Mouse (Mus musculus): Measurements from ENCODE around the gene Wee1. TPM values are rescaled to one million over a fixed set of nuclear protein-coding genes. Genes with fewer than 3 reads are reported as not detected.

Wee1 gene
- 35.6 and 38.4 TPM in 2 replicates for polyA plus RNA-seq (2014; fragmentation: Nextera tagmentation; extraction: Ambion mirVana)

DNA sequence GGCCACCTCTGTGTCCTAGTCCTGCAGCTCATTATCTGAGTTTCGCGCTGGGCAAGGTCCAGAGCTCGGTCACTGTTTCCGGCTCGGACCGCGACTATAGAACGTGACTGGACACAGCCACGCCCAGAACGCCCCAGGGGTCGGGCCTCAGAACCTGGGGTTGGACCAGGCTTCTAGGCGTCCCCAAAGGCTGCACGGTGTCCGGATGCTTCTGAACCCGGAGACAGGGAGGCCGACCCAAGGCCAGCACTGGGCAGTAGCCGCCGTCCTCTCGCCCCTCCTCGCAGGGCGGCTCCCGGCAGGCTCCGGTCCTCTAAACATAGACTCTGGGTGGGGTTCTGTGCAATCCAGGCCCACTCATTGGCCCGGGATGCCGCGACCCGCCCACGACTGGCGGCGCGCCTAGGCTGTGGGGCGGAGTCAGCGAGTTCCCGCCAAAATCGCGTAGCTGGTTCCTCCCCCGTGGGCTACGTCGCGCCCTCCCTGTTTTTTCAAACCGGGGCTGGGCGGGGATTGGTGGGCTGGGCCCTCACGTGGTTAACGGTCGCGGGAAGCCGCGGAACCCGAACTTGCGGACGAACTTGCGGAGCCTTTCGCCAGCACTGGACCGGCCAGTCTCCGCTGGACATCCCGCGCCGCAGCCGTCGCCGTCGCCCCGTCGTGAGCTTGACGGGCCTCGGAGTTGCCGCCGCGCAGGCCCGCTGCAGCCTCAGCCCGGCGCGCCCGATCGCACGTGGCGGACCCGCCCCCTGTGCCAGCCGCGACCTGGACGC is at the start of gene Wee1:
Gene Wee1 (plus strand): TSS at position 531 of the 773 bp plus-strand sequence.
- Histone ChIP-seq H3K27ac (replicated peaks; ENCODE audit: low read depth, low read length) (peak within 1 kb of the TSS; percentile 95), H3K4me3 (ENCODE audit: low read depth, low read length) (peak within 1 kb of the TSS; percentile 97), H3K4me1 (ENCODE audit: control insufficient read depth, insufficient read depth, low read length) (peaks cover 7% of the 10 kb centered on the region; the same call in 1 of the 2 replicates), H3K9ac (ENCODE audit: low read length) (peak within 1 kb of the TSS; percentile 95), H3K36me3 (ENCODE audit: control insufficient read depth, insufficient read depth, low read length) (peaks cover 2% of the 10 kb centered on the region; the same call in 1 of the 2 replicates), H3K27me3 (ENCODE audit: control insufficient read depth, insufficient read depth, low read length) (no peaks in the 10 kb centered on the region), H3K9me3 (ENCODE audit: control insufficient read depth, low read length) (no peaks in the 10 kb centered on the region), H3K4me2 (ENCODE audit: low read depth, severe bottlenecking) (peak within 1 kb of the TSS; percentile 72)
- DNase-seq (ENCODE audit: low spot score) (peak; percentile 99), ATAC-seq (ENCODE audit: insufficient number of reproducible peaks, low FRiP score, low TSS enrichment, low read depth) (peak; percentile 99)
- WGBS: under 1% methylated on average over 81 of the region's 81 CpGs

DNA sequence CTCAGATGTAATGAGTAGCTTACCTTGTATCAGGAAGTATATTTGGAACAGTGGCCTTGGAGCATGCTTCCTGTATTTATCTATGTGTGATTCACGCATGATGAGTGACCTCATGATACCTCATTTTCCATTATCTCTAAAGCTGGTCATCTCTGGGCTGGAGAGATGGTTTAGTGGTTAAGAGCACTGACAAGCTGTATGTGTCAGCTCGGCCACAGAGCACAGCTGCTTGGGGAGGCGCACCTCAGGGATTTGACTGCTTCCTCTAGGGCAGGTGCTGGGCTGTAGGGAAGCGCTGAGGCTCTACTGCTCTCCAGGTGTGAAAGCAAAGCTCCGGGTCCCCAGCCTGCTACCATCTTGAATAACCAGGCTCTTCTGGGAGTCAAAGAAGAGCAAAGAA is 43.7 kb upstream of the Wee1 start:
- Histone ChIP-seq H3K4me1 (ENCODE audit: control insufficient read depth, insufficient read depth, low read length) (no peaks in the 10 kb centered on the region), H3K27ac (replicated peaks; ENCODE audit: low read depth, low read length) (no peak overlapping the region), H3K36me3 (ENCODE audit: control insufficient read depth, insufficient read depth, low read length) (peaks cover 28% of the 10 kb centered on the region), H3K4me2 (ENCODE audit: low read depth, severe bottlenecking) (no peak overlapping the region), H3K4me3 (ENCODE audit: low read depth, low read length) (no peak overlapping the region), H3K27me3 (ENCODE audit: control insufficient read depth, insufficient read depth, low read length) (no peaks in the 10 kb centered on the region), H3K9ac (ENCODE audit: low read length) (no peak overlapping the region), H3K9me3 (ENCODE audit: control insufficient read depth, low read length) (no peaks in the 10 kb centered on the region)
- WGBS: 95% methylated on average over 5 of the region's 5 CpGs
- ATAC-seq (ENCODE audit: insufficient number of reproducible peaks, low FRiP score, low TSS enrichment, low read depth): no peak
- DNase-seq (ENCODE audit: low spot score): no peak

DNA sequence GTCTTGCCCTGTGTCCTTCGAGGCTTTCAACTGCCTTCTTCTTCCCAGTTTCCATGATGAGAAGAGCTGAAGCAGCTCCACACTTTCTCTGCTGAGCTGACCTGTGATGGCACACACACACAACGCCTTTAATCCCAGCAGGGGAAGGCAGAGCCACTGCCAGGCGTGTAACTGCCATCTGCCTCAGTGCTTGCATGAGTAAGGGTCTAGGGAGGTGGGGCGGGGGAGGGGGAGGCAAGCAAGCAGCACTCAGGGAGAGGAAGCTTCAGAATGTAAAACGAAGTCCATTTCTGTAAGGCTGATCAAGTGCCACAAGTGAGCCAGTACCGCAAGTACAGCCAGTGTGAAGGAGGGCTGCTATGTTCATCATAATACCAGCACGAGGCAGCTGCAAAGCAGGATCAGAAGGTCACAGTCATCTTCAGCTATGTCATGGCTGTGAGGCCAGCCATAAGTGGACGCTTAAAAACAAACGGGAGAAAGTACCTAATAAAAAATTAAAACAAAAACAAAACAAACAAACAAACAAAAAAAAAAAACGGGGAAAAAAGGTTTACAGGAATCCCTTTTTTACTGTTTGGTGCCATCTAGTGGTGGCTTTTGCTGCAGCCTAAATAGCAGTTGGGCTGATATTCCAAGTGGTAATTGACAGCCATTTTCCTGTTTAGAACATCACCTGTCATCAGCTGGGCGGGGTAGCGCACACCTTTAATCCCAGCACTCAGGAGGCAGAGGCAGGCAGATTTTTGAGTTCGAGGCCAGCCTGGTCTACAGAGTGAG is 38.3 kb upstream of the Wee1 start:
- Histone ChIP-seq H3K27ac (replicated peaks; ENCODE audit: low read depth, low read length) (no peak overlapping the region), H3K4me3 (ENCODE audit: low read depth, low read length) (no peak overlapping the region), H3K27me3 (ENCODE audit: control insufficient read depth, insufficient read depth, low read length) (no peaks in the 10 kb centered on the region), H3K4me1 (ENCODE audit: control insufficient read depth, insufficient read depth, low read length) (no peaks in the 10 kb centered on the region), H3K9ac (ENCODE audit: low read length) (no peak overlapping the region), H3K4me2 (ENCODE audit: low read depth, severe bottlenecking) (no peak overlapping the region), H3K36me3 (ENCODE audit: control insufficient read depth, insufficient read depth, low read length) (peaks cover 41% of the 10 kb centered on the region), H3K9me3 (ENCODE audit: control insufficient read depth, low read length) (no peaks in the 10 kb centered on the region)
- no peak for ATAC-seq (ENCODE audit: insufficient number of reproducible peaks, low FRiP score, low TSS enrichment, low read depth)
- peak; percentile 60 for DNase-seq (ENCODE audit: low spot score)
- 72% methylated on average over 13 of the region's 13 CpGs for WGBS

DNA sequence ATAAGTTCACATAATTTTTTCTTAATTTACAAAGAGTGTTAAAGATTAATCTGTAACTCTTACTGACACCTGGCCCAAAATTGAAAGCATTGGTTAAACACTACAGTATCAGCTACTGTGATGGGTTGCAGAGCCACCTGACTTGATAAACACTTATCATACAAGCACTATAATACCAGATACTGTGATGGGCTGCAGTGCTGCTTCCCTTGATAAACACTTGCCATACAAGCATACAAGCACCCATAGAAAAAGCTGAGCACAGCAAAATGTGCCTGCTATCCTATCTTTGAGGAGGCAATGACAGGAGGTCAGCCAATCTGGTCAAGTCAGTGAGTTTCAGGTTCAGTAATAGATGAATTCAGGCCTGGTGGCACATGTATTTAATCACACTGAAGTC is 36.6 kb upstream of the Wee1 start:
- Histone ChIP-seq H3K9ac (ENCODE audit: low read length) (no peak overlapping the region), H3K36me3 (ENCODE audit: control insufficient read depth, insufficient read depth, low read length) (peaks cover 34% of the 10 kb centered on the region), H3K4me2 (ENCODE audit: low read depth, severe bottlenecking) (no peak overlapping the region), H3K4me3 (ENCODE audit: low read depth, low read length) (no peak overlapping the region), H3K27ac (replicated peaks; ENCODE audit: low read depth, low read length) (no peak overlapping the region), H3K9me3 (ENCODE audit: control insufficient read depth, low read length) (no peaks in the 10 kb centered on the region), H3K4me1 (ENCODE audit: control insufficient read depth, insufficient read depth, low read length) (no peaks in the 10 kb centered on the region), H3K27me3 (ENCODE audit: control insufficient read depth, insufficient read depth, low read length) (no peaks in the 10 kb centered on the region)
- no peak for ATAC-seq (ENCODE audit: insufficient number of reproducible peaks, low FRiP score, low TSS enrichment, low read depth)
- no peak for DNase-seq (ENCODE audit: low spot score)

DNA sequence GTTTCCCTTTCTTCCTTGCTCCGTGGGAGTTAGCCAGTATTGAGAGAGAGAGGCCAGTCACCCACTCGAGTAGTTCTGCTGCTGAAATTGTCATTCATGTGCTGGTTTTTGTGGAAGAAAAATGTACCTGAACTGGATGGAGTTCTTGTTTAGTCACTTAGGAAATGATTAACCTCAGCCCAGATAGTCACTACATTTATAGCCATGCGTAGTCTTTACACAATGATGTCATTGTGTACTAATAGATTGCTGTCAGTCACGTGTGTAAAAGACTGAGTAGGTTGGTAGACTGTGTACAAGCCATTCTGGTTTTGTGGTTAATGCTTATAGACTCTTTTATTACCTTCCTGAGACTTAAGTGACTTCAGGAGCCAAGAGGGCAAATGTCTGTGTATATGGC is 33.9 kb upstream of the Wee1 start:
- H3K4me2 ChIP-seq (ENCODE audit: low read depth, severe bottlenecking): no peak overlapping the region
- no peak overlapping the region for H3K27ac ChIP-seq (replicated peaks; ENCODE audit: low read depth, low read length)
- peaks cover 30% of the 10 kb centered on the region for H3K36me3 ChIP-seq (ENCODE audit: control insufficient read depth, insufficient read depth, low read length)
- no peaks in the 10 kb centered on the region for H3K9me3 ChIP-seq (ENCODE audit: control insufficient read depth, low read length)
- no peak for ATAC-seq (ENCODE audit: insufficient number of reproducible peaks, low FRiP score, low TSS enrichment, low read depth)
- H3K4me3 ChIP-seq (ENCODE audit: low read depth, low read length): no peak overlapping the region
- WGBS: 87% methylated on average over 4 of the region's 4 CpGs
- DNase-seq (ENCODE audit: low spot score): no peak
- H3K4me1 ChIP-seq (ENCODE audit: control insufficient read depth, insufficient read depth, low read length): no peaks in the 10 kb centered on the region
- no peak overlapping the region for H3K9ac ChIP-seq (ENCODE audit: low read length)
- H3K27me3 ChIP-seq (ENCODE audit: control insufficient read depth, insufficient read depth, low read length): no peaks in the 10 kb centered on the region

DNA sequence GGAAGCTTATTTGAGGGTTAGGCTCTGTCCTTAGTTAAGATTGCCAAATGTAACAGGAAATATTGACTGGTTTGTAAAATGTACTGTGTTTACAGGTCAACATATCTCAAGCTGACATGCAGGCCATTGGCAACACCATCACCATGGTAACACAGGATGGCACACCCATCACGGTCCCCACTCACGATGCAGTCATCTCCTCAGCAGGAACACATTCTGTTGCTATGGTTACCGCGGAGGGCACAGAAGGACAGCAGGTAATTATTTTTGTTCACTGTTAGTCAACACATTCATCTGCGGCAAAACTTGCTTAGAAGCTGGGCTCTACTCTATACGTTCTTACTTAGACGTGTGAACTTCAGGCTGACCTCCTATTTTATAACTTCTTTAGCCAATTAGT is 30.2 kb upstream of the Wee1 start:
- Histone ChIP-seq H3K9ac (ENCODE audit: low read length) (no peak overlapping the region), H3K4me1 (ENCODE audit: control insufficient read depth, insufficient read depth, low read length) (no peaks in the 10 kb centered on the region), H3K9me3 (ENCODE audit: control insufficient read depth, low read length) (no peaks in the 10 kb centered on the region), H3K4me2 (ENCODE audit: low read depth, severe bottlenecking) (no peak overlapping the region), H3K27ac (replicated peaks; ENCODE audit: low read depth, low read length) (no peak overlapping the region), H3K36me3 (ENCODE audit: control insufficient read depth, insufficient read depth, low read length) (peaks cover 19% of the 10 kb centered on the region), H3K27me3 (ENCODE audit: control insufficient read depth, insufficient read depth, low read length) (no peaks in the 10 kb centered on the region), H3K4me3 (ENCODE audit: low read depth, low read length) (no peak overlapping the region)
- DNase-seq (ENCODE audit: low spot score): no peak
- 82% methylated on average over 7 of the region's 7 CpGs for WGBS
- ATAC-seq (ENCODE audit: insufficient number of reproducible peaks, low FRiP score, low TSS enrichment, low read depth): no peak

DNA sequence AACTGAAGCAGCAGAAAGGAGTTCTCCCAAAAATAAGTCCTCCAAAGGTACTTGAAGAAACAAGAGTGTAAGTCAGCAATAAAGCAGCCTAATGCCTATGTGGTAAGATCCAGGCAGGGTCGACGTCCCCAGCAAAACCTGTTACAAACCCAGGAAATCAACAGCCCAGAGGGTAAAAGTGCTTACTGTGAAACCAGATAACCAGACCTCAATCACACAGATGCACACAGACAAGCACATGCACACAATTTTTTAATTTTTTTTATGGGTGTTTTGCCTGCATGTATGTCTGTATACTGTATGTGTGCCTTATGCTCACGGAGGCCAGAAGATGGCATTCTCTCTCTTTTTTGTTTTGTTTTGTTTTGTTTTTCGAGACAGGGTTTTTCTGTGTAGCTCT is 25.5 kb upstream of the Wee1 start:
- 88% methylated on average over 4 of the region's 4 CpGs for WGBS
- Histone ChIP-seq H3K27me3 (ENCODE audit: control insufficient read depth, insufficient read depth, low read length) (no peaks in the 10 kb centered on the region), H3K4me3 (ENCODE audit: low read depth, low read length) (no peak overlapping the region), H3K36me3 (ENCODE audit: control insufficient read depth, insufficient read depth, low read length) (peaks cover 12% of the 10 kb centered on the region), H3K27ac (replicated peaks; ENCODE audit: low read depth, low read length) (no peak overlapping the region), H3K4me2 (ENCODE audit: low read depth, severe bottlenecking) (no peak overlapping the region), H3K9me3 (ENCODE audit: control insufficient read depth, low read length) (no peaks in the 10 kb centered on the region), H3K9ac (ENCODE audit: low read length) (no peak overlapping the region), H3K4me1 (ENCODE audit: control insufficient read depth, insufficient read depth, low read length) (no peaks in the 10 kb centered on the region)
- no peak for DNase-seq (ENCODE audit: low spot score)
- ATAC-seq (ENCODE audit: insufficient number of reproducible peaks, low FRiP score, low TSS enrichment, low read depth): no peak

DNA sequence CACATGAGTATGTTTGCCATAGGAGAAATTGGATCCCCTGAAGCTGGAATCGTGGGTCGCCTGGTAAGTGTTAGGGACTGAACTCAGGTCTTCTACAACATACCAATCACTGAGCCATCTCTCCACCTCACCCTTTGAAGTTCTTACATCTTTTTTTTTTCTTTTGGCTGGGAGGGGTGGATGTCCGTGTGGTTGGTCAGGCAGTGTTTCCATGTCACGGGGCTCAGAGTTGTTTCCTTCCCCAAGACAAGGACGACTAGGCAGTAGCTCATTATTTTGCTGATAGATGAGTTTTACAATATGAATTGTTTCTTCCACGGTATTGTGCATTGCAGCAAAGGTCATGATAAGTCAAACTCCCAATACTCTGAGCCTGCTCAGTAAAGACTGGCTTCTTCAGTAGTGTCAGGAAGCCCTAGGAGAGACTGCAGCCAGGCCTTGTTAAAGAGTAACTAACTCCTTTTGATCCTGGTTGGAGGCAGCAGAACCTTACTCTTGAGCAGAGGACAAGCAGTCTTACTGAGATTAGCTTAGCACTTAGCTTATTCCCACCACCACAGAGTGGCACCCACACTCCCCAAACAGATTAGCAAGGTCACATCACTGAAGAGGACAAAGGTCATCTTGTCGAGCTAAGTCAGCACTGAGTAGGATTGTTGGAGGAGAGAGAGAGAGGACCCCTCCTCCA is 24.6 kb upstream of the Wee1 start:
- WGBS: 68% methylated on average over 7 of the region's 7 CpGs
- Histone ChIP-seq H3K4me3 (ENCODE audit: low read depth, low read length) (no peak overlapping the region), H3K4me1 (ENCODE audit: control insufficient read depth, insufficient read depth, low read length) (no peaks in the 10 kb centered on the region), H3K9me3 (ENCODE audit: control insufficient read depth, low read length) (no peaks in the 10 kb centered on the region), H3K4me2 (ENCODE audit: low read depth, severe bottlenecking) (no peak overlapping the region), H3K27me3 (ENCODE audit: control insufficient read depth, insufficient read depth, low read length) (no peaks in the 10 kb centered on the region), H3K9ac (ENCODE audit: low read length) (no peak overlapping the region), H3K27ac (replicated peaks; ENCODE audit: low read depth, low read length) (no peak overlapping the region), H3K36me3 (ENCODE audit: control insufficient read depth, insufficient read depth, low read length) (peaks cover 10% of the 10 kb centered on the region)
- ATAC-seq (ENCODE audit: insufficient number of reproducible peaks, low FRiP score, low TSS enrichment, low read depth) (no peak), DNase-seq (ENCODE audit: low spot score) (no peak)

All from limb, embryonic 11.5 days (tissue).